Mouse (Mus musculus) ES-Bruce4 (cell line): ENCODE data around the gene Spry1.

ENCODE experiments used
- CTCF ChIP-seq: IDR thresholded peaks from one replicate; pipeline ENCODE4 v1.8.1; 2011; ENCODE audit warnings: low read depth, low read length
- EP300 ChIP-seq: IDR thresholded peaks from 2 replicates; pipeline ENCODE4 v1.6.1; 2011; ENCODE audit warnings: low read depth, low read length; ENCODE audit not compliant: insufficient read depth
- POLR2A ChIP-seq: IDR thresholded peaks from one replicate; pipeline ENCODE4 v1.8.1; 2011; ENCODE audit warnings: low read length; ENCODE audit not compliant: insufficient read depth

- TF ChIP-seq POLR2A, result no peak
- TF ChIP-seq CTCF, result no peak
- no peak for TF ChIP-seq EP300
Observed at GRCm38 (mm10) chr3:37648244-37648643, 8.5 kb downstream of the Spry1 start.
